Mouse (Mus musculus) hematopoietic multipotent progenitor cell, adult 10-12 weeks (in vitro differentiated cells): ENCODE results near the gene C87977. TPM values are rescaled to one million over a fixed set of nuclear protein-coding genes. Genes with fewer than 3 reads are reported as not detected.

ENCODE experiments used
- polyA plus RNA-seq: library from polyadenylated mRNA; stranded (reverse); fragments of >175 nt; gene quantifications from 2 replicates; pipeline ENCODE4 v1.2.3, GENCODE M21; 2012; ENCODE audit warnings: low replicate concordance

The C87977 gene
- polyA plus RNA-seq: not detected in 2 replicates

GRCm38 (mm10) chr4:144213218-144213617 lies at the start of gene C87977:
Gene C87977, minus strand, starts transcription at chr4:144213318.

GRCm38 (mm10) chr4:144190419-144190818 lies 22.7 kb downstream of the C87977 start, which contains the start of gene Oog2:
Gene Oog2, plus strand, starts transcription at chr4:144190719.

GRCm38 (mm10) chr4:144162563-144162962 lies 50.6 kb downstream of the C87977 start, which contains the start of gene Oog3:
Gene Oog3, minus strand, starts transcription at chr4:144162663.

Other genes with a start within 250 kb of the C87977 start
- not detected in 2 replicates for gene Gm13101, start 246.4 kb downstream of the C87977 start, polyA plus RNA-seq
- gene Pramef17, start 218.9 kb downstream of the C87977 start, polyA plus RNA-seq: not detected in 2 replicates
- not detected in 2 replicates for gene Pramel4, start 154.2 kb downstream of the C87977 start, polyA plus RNA-seq
- not detected in 2 replicates for gene Gm13102, start 106.8 kb downstream of the C87977 start, polyA plus RNA-seq
- not detected in 2 replicates for gene Oog3, start 50.7 kb downstream of the C87977 start, polyA plus RNA-seq
- not detected in 2 replicates for gene Oog2, start 22.6 kb downstream of the C87977 start, polyA plus RNA-seq
- gene Pramel5, start 67.2 kb upstream of the C87977 start, polyA plus RNA-seq: not detected in 2 replicates
- not detected in 2 replicates for gene Gm13128, start 116.9 kb upstream of the C87977 start, polyA plus RNA-seq
- gene Gm13119, start 144.6 kb upstream of the C87977 start, polyA plus RNA-seq: not detected in 2 replicates
- gene Pramef20, start 164.6 kb upstream of the C87977 start, polyA plus RNA-seq: not detected in 2 replicates
- not detected in 2 replicates for gene Pramef12, start 195.1 kb upstream of the C87977 start, polyA plus RNA-seq
- not detected in 2 replicates for gene 1700012P22Rik, start 225.5 kb upstream of the C87977 start, polyA plus RNA-seq
- not detected in 2 replicates for gene Gm9944, start 240.0 kb upstream of the C87977 start, polyA plus RNA-seq